Mouse (Mus musculus) bone marrow macrophage, adult 2 months (primary cell): Measurements from ENCODE around the gene Hnrnpu.

Source experiments
- CTCF ChIP-seq: IDR thresholded peaks from 2 replicates; pipeline ENCODE4 v1.5.1; 2012; ENCODE audit warnings: low read depth, mild to moderate bottlenecking, low read length, moderate library complexity
- POLR2A ChIP-seq: IDR thresholded peaks from 2 replicates; pipeline ENCODE4 v1.6.1; 2012; ENCODE audit warnings: mild to moderate bottlenecking, low read depth, low read length, borderline replicate concordance

- TF ChIP-seq POLR2A (no peak), CTCF (no peak)
Observed at GRCm38 (mm10) chr1:178336777-178337481, 668 bp downstream of the Hnrnpu start.
